Mouse (Mus musculus) lung, embryonic 16.5 days (tissue): ENCODE results near the gene Slc38a3. TPM values are rescaled to one million over a fixed set of nuclear protein-coding genes. Genes with fewer than 3 reads are reported as not detected.

Source experiments
- ATAC-seq: fragments of 200-750 bp; cut with Nextera tagmentation; 2 replicates; pipeline ENCODE4 v1.8.0; 2017; ENCODE audit warnings: low read depth, mild to moderate bottlenecking, moderate library complexity
- H3K27ac ChIP-seq: fragments of 300-500 bp; sonication (generic); 2 replicates; pipeline ENCODE4 v1.5.1; 2014; ENCODE audit warnings: mild to moderate bottlenecking, control low read depth, low read length
- H3K27me3 ChIP-seq: fragments of 300-500 bp; sonication (generic); 2 replicates; pipeline ENCODE4 v1.6.1; 2014; ENCODE audit warnings: low read depth, low read length, mixed read lengths; ENCODE audit not compliant: control insufficient read depth, insufficient read depth
- H3K36me3 ChIP-seq: fragments of 300-500 bp; sonication (generic); 2 replicates; pipeline ENCODE4 v1.6.1; 2014; ENCODE audit warnings: low read length; ENCODE audit not compliant: control insufficient read depth, insufficient read depth
- H3K4me1 ChIP-seq: fragments of 300-500 bp; sonication (generic); replicated peaks from 2 replicates; pipeline ENCODE4 v1.6.1; 2014; ENCODE audit warnings: low read length, mixed read lengths; ENCODE audit not compliant: control insufficient read depth, insufficient read depth
- H3K4me2 ChIP-seq: fragments of 300-500 bp; sonication (generic); 2 replicates; pipeline ENCODE4 v1.6.1; 2014; ENCODE audit warnings: low read depth, low read length, control low read depth
- H3K4me3 ChIP-seq: fragments of 300-500 bp; sonication (generic); 2 replicates; pipeline ENCODE4 v1.5.1; 2014; ENCODE audit warnings: mild to moderate bottlenecking, low read length, control low read depth
- H3K9ac ChIP-seq: fragments of 300-500 bp; sonication (generic); 2 replicates; pipeline ENCODE4 v1.6.1; 2014; ENCODE audit warnings: low read length, control low read depth
- H3K9me3 ChIP-seq: fragments of 300-500 bp; sonication (generic); 2 replicates; pipeline ENCODE4 v1.6.1; 2016; ENCODE audit warnings: low read length; ENCODE audit not compliant: control insufficient read depth
- whole genome bisulfite sequencing: fragments of 180-500 bp; shearing (Covaris S2); extraction: QIAGEN DNeasy Blood & Tissue Kit; methylation state at CpG from one replicate; pipeline ENCODE4 v1.1.7; 2014; 5-methylcytosine and 5-hydroxymethylcytosine counted together
- polyA plus RNA-seq: library from polyadenylated mRNA; unstranded; fragments of >200 nt; fragmentation: Nextera tagmentation; extraction: Ambion mirVana; gene quantifications from 2 replicates; pipeline ENCODE4 v1.2.1, GENCODE M21; 2015

The Slc38a3 gene
- polyA plus RNA-seq, 1 experiment from 2014 or later, result 4.5 TPM

- 65% methylated on average over 3 of the region's 3 CpGs for WGBS
- no peak overlapping the region for H3K9ac ChIP-seq
These were observed 8.6 kb downstream of the Slc38a3 start for GRCm38 (mm10) chr9:107660777-107661176.

GRCm38 (mm10) chr9:107659961-107660360 lies 9.4 kb downstream of the Slc38a3 start:
- Histone ChIP-seq H3K36me3 (no peaks in the 10 kb centered on the region), H3K4me2 (no peak overlapping the region), H3K9ac (no peak overlapping the region), H3K27me3 (no peaks in the 10 kb centered on the region), H3K4me3 (no peak overlapping the region), H3K4me1 (no peaks in the 10 kb centered on the region), H3K27ac (no peak overlapping the region), H3K9me3 (no peaks in the 10 kb centered on the region)
- ATAC-seq, result no peak
- 84% methylated on average over 3 of the region's 3 CpGs for WGBS

More at GRCm38 (mm10) chr9:107660777-107661176, 8.6 kb downstream of the Slc38a3 start:
- Histone ChIP-seq H3K27ac (no peak overlapping the region), H3K27me3 (peaks cover 5% of the 10 kb centered on the region; the same call in 1 of the 2 replicates), H3K4me3 (no peak overlapping the region), H3K36me3 (no peaks in the 10 kb centered on the region), H3K9me3 (no peaks in the 10 kb centered on the region), H3K4me2 (no peak overlapping the region), H3K4me1 (no peaks in the 10 kb centered on the region)
- ATAC-seq, result no peak

GRCm38 (mm10) chr9:107659551-107659950 lies 9.8 kb downstream of the Slc38a3 start:
- H3K9ac ChIP-seq, result no peak overlapping the region
- WGBS, result 71% methylated on average over 10 of the region's 10 CpGs
- no peak overlapping the region for H3K4me3 ChIP-seq
- H3K36me3 ChIP-seq, result no peaks in the 10 kb centered on the region
- no peaks in the 10 kb centered on the region for H3K27me3 ChIP-seq
- H3K27ac ChIP-seq, result no peak overlapping the region
- 0 out of 2 replicates have a peak, but pooled peaks have one; percentile 44 for ATAC-seq
- H3K4me1 ChIP-seq, result no peaks in the 10 kb centered on the region
- H3K4me2 ChIP-seq, result no peak overlapping the region
- H3K9me3 ChIP-seq, result no peaks in the 10 kb centered on the region

GRCm38 (mm10) chr9:107658096-107658495 lies 11.2 kb downstream of the Slc38a3 start:
- Histone ChIP-seq H3K4me3 (no peak overlapping the region), H3K4me1 (no peaks in the 10 kb centered on the region), H3K27ac (no peak overlapping the region), H3K9ac (no peak overlapping the region), H3K36me3 (no peaks in the 10 kb centered on the region), H3K9me3 (no peaks in the 10 kb centered on the region), H3K27me3 (no peaks in the 10 kb centered on the region), H3K4me2 (no peak overlapping the region)
- ATAC-seq, result no peak
- WGBS, result 74% methylated on average over 6 of the region's 6 CpGs

GRCm38 (mm10) chr9:107657144-107657543 lies 12.2 kb downstream of the Slc38a3 start:
- H3K27me3 ChIP-seq, result no peaks in the 10 kb centered on the region
- H3K9me3 ChIP-seq, result no peaks in the 10 kb centered on the region
- H3K4me3 ChIP-seq, result no peak overlapping the region
- H3K9ac ChIP-seq, result no peak overlapping the region
- H3K4me1 ChIP-seq, result no peaks in the 10 kb centered on the region
- WGBS, result 86% methylated on average over 5 of the region's 5 CpGs
- H3K27ac ChIP-seq, result no peak overlapping the region
- H3K4me2 ChIP-seq, result no peak overlapping the region
- 0 out of 2 replicates have a peak, but pooled peaks have one; percentile 24 for ATAC-seq
- H3K36me3 ChIP-seq, result no peaks in the 10 kb centered on the region

- H3K9ac ChIP-seq, result no peak overlapping the region
- 81% methylated on average over 4 of the region's 4 CpGs for WGBS
- no peak overlapping the region for H3K27ac ChIP-seq
- H3K4me2 ChIP-seq, result no peak overlapping the region
- H3K4me3 ChIP-seq, result no peak overlapping the region
- H3K36me3 ChIP-seq, result no peaks in the 10 kb centered on the region
- ATAC-seq, result no peak
- H3K27me3 ChIP-seq, result no peaks in the 10 kb centered on the region
- H3K9me3 ChIP-seq, result no peaks in the 10 kb centered on the region
- peaks cover 1% of the 10 kb centered on the region for H3K4me1 ChIP-seq
These were observed 14.7 kb downstream of the Slc38a3 start for GRCm38 (mm10) chr9:107654585-107654984.

- Histone ChIP-seq H3K9me3 (no peaks in the 10 kb centered on the region), H3K27ac (no peak overlapping the region), H3K4me2 (no peak overlapping the region), H3K4me3 (no peak overlapping the region), H3K27me3 (no peaks in the 10 kb centered on the region), H3K4me1 (peaks cover 6% of the 10 kb centered on the region), H3K36me3 (no peaks in the 10 kb centered on the region), H3K9ac (no peak overlapping the region)
- 71% methylated on average over 2 of the region's 2 CpGs for WGBS
- no peak for ATAC-seq
These were observed 15.9 kb downstream of the Slc38a3 start for GRCm38 (mm10) chr9:107653474-107653873.

GRCm38 (mm10) chr9:107650708-107651481 lies 18.4 kb downstream of the Slc38a3 start:
- Histone ChIP-seq H3K4me1 (peaks cover 6% of the 10 kb centered on the region), H3K4me2 (no peak overlapping the region), H3K9me3 (no peaks in the 10 kb centered on the region), H3K27ac (no peak overlapping the region), H3K36me3 (no peaks in the 10 kb centered on the region), H3K4me3 (no peak overlapping the region), H3K9ac (no peak overlapping the region), H3K27me3 (no peaks in the 10 kb centered on the region)
- 0 out of 2 replicates have a peak, but pooled peaks have one; percentile 15 for ATAC-seq
- 25% methylated on average over 12 of the region's 12 CpGs for WGBS

- no peaks in the 10 kb centered on the region for H3K36me3 ChIP-seq
- H3K9ac ChIP-seq, result no peak overlapping the region
- no peak overlapping the region for H3K27ac ChIP-seq
- no peak overlapping the region for H3K4me3 ChIP-seq
- WGBS, result 61% methylated on average over 7 of the region's 7 CpGs
- no peak overlapping the region for H3K4me2 ChIP-seq
- peaks cover 8% of the 10 kb centered on the region for H3K4me1 ChIP-seq
- no peaks in the 10 kb centered on the region for H3K9me3 ChIP-seq
- no peaks in the 10 kb centered on the region for H3K27me3 ChIP-seq
- ATAC-seq, result no peak
These were observed 19.1 kb downstream of the Slc38a3 start for GRCm38 (mm10) chr9:107650225-107650624.
